Mouse (Mus musculus): ENCODE results near the gene Mosmo.
"Not testable (repeated sequence)": the region's sequence is repeated elsewhere in the genome, so short reads cannot be mapped to it uniquely, and the experiment has no call there.

Mosmo gene

DNA sequence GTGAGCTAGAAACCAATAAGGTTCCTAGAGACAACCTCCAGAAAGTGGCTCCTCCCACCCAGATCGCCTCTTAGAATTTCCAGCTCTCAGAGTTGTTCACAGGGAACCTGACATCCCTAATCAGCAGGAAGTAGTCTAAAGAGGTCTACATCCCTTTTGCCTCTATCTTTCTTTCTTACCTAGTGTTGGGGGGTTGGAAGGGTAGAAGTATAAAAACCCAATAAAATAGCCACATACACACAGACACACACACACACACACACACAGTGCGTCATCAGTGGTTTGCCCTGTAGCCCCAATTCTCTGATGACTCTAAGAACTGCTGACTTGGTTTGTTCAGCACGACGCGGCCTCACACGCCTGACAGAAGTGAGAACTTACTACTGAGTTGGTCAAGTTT lies 22.2 kb downstream of the Mosmo start:
- DNase-seq (ENCODE audit: low read depth, low spot score) = no peak

DNA sequence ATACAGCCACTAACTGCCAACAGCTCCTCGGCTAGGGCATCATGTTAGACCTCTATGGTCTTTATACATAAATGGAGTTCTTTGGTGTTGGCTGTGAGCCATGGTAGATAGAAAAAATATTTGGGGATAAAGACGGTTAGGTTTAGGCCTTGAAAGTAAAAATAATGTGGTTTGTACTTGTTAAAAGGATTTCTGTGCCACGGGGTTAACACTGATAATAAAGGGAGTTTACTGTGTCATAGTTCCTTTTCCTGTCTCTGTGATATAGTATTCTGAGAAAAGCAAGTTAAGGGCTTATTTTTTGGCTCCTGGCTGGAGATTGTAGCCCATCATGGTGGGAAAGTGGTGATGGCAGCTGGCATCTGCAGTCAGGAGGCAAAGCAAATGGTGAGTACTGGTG lies 26.5 kb downstream of the Mosmo start:
- no peak for DNase-seq (ENCODE audit: low read depth, low spot score)

GRCm38 (mm10) chr7:120712071-120712470 lies 34.7 kb downstream of the Mosmo start:
- DNase-seq (ENCODE audit: low read depth, low spot score) = no peak

GRCm38 (mm10) chr7:120713225-120713624 lies 35.8 kb downstream of the Mosmo start:
- DNase-seq (ENCODE audit: low read depth, low spot score) = no peak

- not testable (repeated sequence) for DNase-seq (ENCODE audit: low read depth, low spot score)
These were observed 36.5 kb downstream of the Mosmo start for GRCm38 (mm10) chr7:120713951-120714350.

DNA sequence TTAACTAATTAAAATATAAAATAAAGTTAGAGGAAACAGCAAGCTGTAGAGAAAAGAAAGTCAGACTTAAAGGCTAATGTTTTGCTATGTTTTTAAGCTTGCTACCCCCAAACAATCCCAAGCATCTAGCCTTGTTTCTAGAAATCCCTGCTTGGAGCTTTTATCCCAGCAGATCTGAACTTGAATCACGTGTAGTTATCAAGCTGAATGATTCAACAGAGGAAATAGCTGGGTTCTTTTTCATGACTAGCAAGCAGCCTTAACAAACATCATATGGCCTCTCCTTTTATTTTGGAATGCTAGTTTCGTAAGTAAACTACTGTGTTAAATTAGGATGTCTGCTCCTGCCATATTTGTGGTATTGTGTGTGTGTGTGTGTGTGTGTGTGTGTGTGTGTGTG lies 39.8 kb downstream of the Mosmo start:
- DNase-seq (ENCODE audit: low read depth, low spot score) = peak; percentile 50

GRCm38 (mm10) chr7:120721051-120721450 lies 43.6 kb downstream of the Mosmo start:
- DNase-seq (ENCODE audit: low read depth, low spot score) = no peak

DNA sequence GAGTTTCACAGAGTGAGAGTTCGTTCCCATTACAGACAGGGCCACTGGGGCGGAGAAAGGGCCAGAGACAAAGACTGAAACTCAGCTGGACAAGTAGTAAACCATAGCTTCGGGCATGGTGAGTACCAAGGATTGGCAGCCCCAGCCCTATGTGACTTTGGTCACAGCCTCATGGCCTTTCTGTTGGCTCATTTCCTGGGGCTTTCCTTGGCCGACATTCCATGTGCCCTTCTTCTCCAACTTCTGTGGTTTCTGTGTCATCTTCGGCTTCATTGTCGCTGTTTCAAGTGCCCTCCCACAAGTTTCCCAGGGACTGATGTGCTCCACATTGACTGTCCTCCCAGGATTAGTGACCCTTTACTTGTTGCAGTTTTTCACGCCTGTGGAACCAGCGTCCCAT lies 44.0 kb downstream of the Mosmo start:
- peak; percentile 45 for DNase-seq (ENCODE audit: low read depth, low spot score)

DNA sequence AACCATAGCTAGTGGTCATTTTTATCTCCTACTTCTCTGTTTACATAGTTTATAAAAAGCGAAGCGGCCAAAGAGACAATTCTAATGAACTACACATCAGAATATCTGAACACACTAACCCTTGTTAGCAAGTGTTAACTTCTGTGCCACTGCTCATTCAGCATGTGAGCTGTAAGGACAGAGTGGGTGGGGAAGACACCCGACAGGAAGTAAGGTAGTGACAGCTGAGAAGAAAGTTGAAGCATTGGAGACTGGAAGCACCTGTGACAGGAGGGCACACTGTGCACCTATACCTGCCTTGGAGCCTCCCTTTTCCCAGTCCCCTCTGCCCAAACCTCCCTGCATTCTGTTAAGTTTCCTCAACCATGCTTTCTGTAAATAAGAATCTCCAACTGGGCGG lies 44.6 kb downstream of the Mosmo start:
- DNase-seq (ENCODE audit: low read depth, low spot score) = no peak

DNA sequence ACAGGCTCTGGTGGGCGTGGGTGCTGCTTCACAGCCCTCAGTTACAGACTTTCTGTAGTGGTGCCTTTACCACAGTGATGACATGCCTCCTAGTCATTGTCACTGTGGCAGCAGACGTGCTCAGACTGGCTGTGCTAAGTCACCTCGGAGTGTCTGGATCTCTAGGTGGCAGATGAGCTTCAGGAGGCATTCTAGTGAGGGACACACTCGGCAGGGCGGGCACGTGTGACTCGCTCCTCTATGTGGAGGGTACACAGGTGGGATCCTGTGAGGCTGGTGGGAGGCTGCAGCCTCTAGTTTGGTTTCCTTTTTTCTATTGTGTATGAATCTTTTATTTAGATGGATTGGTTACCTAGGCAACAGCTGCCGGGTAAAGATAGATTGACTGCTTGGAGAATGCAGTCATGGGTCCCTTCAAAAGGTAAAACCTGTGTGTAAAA lies 45.4 kb downstream of the Mosmo start:
- DNase-seq (ENCODE audit: low read depth, low spot score) = no peak

GRCm38 (mm10) chr7:120727581-120727980 lies 50.2 kb downstream of the Mosmo start:
- DNase-seq (ENCODE audit: low read depth, low spot score) = peak; percentile 66

- no peak for DNase-seq (ENCODE audit: low read depth, low spot score)
These were observed 52.2 kb downstream of the Mosmo start for GRCm38 (mm10) chr7:120729635-120730034.

DNA sequence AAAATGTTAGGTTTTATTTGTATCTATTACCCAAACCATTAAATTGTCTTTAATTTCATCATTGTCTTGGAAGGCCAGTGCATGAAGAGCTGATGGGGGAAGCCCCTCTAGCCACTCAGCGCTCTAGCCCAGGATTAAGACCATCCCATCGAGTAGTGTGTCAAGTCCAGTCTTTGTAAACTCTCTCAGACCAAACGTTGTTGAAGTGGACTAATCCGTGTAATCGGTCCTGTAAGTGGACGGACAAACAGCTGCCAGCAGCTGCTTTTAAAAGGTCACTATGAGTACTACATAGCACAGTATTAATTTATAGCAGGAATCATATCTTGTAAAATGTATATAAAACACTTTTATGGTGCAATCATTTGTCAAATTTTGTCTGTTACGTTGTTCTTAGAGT lies 55.5 kb downstream of the Mosmo start:
- no peak for DNase-seq (ENCODE audit: low read depth, low spot score)

DNA sequence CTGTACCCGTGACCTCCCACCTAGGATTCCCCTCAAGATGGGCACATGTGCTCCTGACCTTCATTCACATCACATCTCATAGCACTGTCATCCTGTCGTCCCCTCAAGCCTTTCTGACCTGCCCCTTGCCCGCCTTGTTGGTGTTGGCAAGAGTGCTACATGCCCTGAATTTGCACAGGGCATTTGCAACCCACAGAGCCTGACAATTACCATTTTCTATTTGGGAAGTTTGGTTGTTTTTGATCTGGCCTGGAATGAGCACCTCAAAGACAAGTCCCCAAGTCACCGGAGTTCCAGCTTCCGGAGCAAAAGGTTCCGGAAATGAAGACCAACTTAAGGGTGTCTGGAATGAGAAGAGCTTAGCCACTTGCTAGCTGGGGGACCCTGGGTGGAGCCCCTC lies 61.6 kb downstream of the Mosmo start, which contains the start of gene Vwa3a:
Gene Vwa3a (plus strand): TSS at position 301 of the 400 bp plus-strand sequence.
- DNase-seq (ENCODE audit: low read depth, low spot score) = no peak

DNA sequence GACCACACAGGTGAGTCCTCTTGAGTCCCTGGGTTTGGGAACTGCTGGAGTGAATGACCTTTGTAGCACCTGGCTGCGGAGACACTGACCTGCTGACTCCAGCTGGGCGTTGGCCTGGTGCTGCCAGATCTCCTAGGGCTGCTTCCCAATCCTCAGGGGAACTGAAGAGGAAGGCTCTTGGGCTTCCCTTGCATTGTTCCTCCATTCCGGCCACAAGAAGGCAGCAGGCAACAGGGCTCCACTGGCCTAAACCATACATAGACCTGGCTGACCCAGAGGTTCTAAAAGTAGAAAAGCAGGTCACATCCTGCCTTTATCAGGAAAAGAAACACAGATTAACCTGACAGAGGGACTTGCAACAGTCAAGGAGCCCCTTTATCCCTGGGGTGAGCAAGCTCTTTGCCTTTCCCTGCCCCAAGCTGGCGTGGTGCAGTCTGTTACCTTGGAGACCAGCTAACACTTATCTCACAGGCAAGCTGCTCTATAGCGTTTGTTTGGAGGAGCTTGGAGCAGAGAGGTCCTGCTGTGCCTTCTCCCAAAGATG lies 62.2 kb downstream of the Mosmo start:
- DNase-seq (ENCODE audit: low read depth, low spot score) = no peak

- DNase-seq (ENCODE audit: low read depth, low spot score) = no peak
These were observed 66.2 kb downstream of the Mosmo start for GRCm38 (mm10) chr7:120743366-120744351.

GRCm38 (mm10) chr7:120744606-120745005 lies 67.2 kb downstream of the Mosmo start:
- no peak for DNase-seq (ENCODE audit: low read depth, low spot score)

- DNase-seq (ENCODE audit: low read depth, low spot score) = no peak
These were observed 68.6 kb downstream of the Mosmo start for GRCm38 (mm10) chr7:120746029-120746428.

DNA sequence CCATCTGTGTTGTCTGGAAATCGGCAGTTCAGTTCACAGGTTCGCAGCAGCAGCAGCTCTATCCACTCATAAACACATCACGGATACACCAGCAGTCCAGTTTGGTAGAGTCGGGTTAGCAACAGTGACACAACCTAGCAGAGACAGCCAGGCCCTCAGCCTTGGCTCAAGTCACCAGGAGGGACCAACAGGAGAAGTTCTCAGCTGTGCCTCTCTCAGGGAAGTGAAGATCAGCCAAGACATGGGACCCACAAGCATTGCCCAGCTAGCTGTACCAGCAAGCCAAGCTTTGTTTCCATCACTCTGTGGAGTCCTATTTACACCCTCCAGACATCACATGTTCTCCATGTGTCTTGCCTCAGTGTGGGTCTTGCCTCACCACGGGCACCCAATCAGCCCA lies 69.4 kb downstream of the Mosmo start:
- no peak for DNase-seq (ENCODE audit: low read depth, low spot score)

- DNase-seq (ENCODE audit: low read depth, low spot score) = no peak
These were observed 71.1 kb downstream of the Mosmo start for GRCm38 (mm10) chr7:120748478-120748877.

DNA sequence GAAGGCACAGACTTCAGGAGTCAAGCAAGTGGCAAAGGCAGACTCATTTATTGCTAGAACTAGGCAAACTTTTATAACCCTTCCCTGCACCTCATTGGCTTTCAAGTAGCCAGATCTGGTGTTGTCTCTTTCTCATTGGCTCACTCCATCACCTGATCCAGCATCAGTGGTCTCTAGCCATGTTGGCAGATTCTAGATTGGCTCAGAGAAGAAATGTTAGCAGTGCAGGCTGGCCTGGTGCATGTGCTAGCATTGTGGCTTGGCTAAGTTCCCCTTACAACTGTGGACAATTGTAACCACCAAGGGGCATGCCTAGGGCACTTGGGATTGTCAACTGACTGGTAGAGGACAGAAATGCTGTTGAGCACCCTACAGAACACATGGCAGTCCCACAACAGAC lies 73.9 kb downstream of the Mosmo start:
- peak; percentile 16 for DNase-seq (ENCODE audit: low read depth, low spot score)

DNA sequence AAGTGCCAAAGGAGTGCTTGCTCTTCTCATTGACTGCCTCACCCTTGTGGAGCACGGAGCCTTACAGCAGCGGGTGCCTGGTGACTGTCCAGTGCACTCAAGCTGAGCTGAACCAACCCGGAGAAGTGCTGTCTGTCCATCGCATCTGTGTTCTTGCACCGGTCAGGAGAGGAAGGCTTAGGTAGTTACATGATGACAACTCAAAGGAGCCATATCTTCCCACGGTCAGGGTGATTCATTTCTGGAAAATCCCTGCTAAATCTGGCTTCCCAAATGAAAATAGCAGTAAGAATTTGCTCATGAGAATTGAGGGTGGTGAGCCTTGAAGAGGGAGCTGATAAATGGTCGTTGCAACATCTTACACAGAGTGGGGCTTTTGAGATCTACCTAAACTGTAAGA lies 74.5 kb downstream of the Mosmo start:
- DNase-seq (ENCODE audit: low read depth, low spot score) = peak; percentile 60

GRCm38 (mm10) chr7:120754671-120755070 lies 77.3 kb downstream of the Mosmo start:
- DNase-seq (ENCODE audit: low read depth, low spot score) = peak; percentile 88

All from 3T3-L1 (cell line).